Mouse (Mus musculus): ENCODE results near the gene Mrfap1. TPM values are rescaled to one million over a fixed set of nuclear protein-coding genes. Genes with fewer than 3 reads are reported as not detected.
"Not testable (repeated sequence)": the region's sequence is repeated elsewhere in the genome, so short reads cannot be mapped to it uniquely, and the experiment has no call there.

The Mrfap1 gene
- polyA plus RNA-seq, 1 experiment from 2014 or later: 639 TPM

- Histone ChIP-seq H3K27me3 (ENCODE audit: control insufficient read depth, insufficient read depth, low read length) (no peaks in the 10 kb centered on the region), H3K4me3 (ENCODE audit: low read length) (no peak overlapping the region), H3K9ac (ENCODE audit: low read depth, low read length) (no peak overlapping the region), H3K9me3 (ENCODE audit: control insufficient read depth, low read length) (no peaks in the 10 kb centered on the region), H3K36me3 (ENCODE audit: control insufficient read depth, insufficient read depth, low read length) (no peaks in the 10 kb centered on the region), H3K4me1 (ENCODE audit: control insufficient read depth, insufficient read depth, low read length) (no peaks in the 10 kb centered on the region), H3K27ac (ENCODE audit: low read depth, low read length) (no peak overlapping the region), H3K4me2 (replicated peaks; ENCODE audit: low read depth, low read length) (no peak overlapping the region)
- 89% methylated on average over 7 of the region's 7 CpGs for WGBS
- ATAC-seq (ENCODE audit: low FRiP score, low TSS enrichment): no peak
Measured at GRCm38 (mm10) chr5:36809123-36809522, 12.6 kb upstream of the Mrfap1 start.

- WGBS: 23% methylated on average over 5 of the region's 5 CpGs
- Histone ChIP-seq H3K36me3 (ENCODE audit: control insufficient read depth, insufficient read depth, low read length) (no peaks in the 10 kb centered on the region), H3K4me2 (replicated peaks; ENCODE audit: low read depth, low read length) (no peak overlapping the region), H3K27me3 (ENCODE audit: control insufficient read depth, insufficient read depth, low read length) (no peaks in the 10 kb centered on the region), H3K4me3 (ENCODE audit: low read length) (no peak overlapping the region), H3K9me3 (ENCODE audit: control insufficient read depth, low read length) (no peaks in the 10 kb centered on the region), H3K4me1 (ENCODE audit: control insufficient read depth, insufficient read depth, low read length) (no peaks in the 10 kb centered on the region), H3K9ac (ENCODE audit: low read depth, low read length) (no peak overlapping the region), H3K27ac (ENCODE audit: low read depth, low read length) (no peak overlapping the region)
- no peak for ATAC-seq (ENCODE audit: low FRiP score, low TSS enrichment)
Measured at GRCm38 (mm10) chr5:36807106-36807505, 10.5 kb upstream of the Mrfap1 start.

- WGBS: 60% methylated on average over 8 of the region's 8 CpGs
- peak overlapping the region; percentile 35 for H3K4me2 ChIP-seq (replicated peaks; ENCODE audit: low read depth, low read length)
- peaks cover 11% of the 10 kb centered on the region; the same call in 1 of the 2 replicates for H3K36me3 ChIP-seq (ENCODE audit: control insufficient read depth, insufficient read depth, low read length)
- H3K4me1 ChIP-seq (ENCODE audit: control insufficient read depth, insufficient read depth, low read length): no peaks in the 10 kb centered on the region
- no peaks in the 10 kb centered on the region for H3K9me3 ChIP-seq (ENCODE audit: control insufficient read depth, low read length)
- H3K9ac ChIP-seq (ENCODE audit: low read depth, low read length): peak overlapping the region; percentile 24; the same call in 1 of the 2 replicates
- peak overlapping the region; percentile 76 for H3K4me3 ChIP-seq (ENCODE audit: low read length)
- ATAC-seq (ENCODE audit: low FRiP score, low TSS enrichment): no peak
- no peaks in the 10 kb centered on the region for H3K27me3 ChIP-seq (ENCODE audit: control insufficient read depth, insufficient read depth, low read length)
- H3K27ac ChIP-seq (ENCODE audit: low read depth, low read length): no peak overlapping the region
Measured at GRCm38 (mm10) chr5:36797291-36797690, 719 bp upstream of the Mrfap1 start.

- Histone ChIP-seq H3K4me3 (ENCODE audit: low read length) (peak overlapping the region; percentile 76), H3K36me3 (ENCODE audit: control insufficient read depth, insufficient read depth, low read length) (peaks cover 11% of the 10 kb centered on the region; the same call in 1 of the 2 replicates), H3K9ac (ENCODE audit: low read depth, low read length) (peak overlapping the region; percentile 79), H3K27ac (ENCODE audit: low read depth, low read length) (peak overlapping the region; percentile 95), H3K4me2 (replicated peaks; ENCODE audit: low read depth, low read length) (peak overlapping the region; percentile 48)
- not testable (repeated sequence) for H3K4me1 ChIP-seq (ENCODE audit: control insufficient read depth, insufficient read depth, low read length); H3K27me3 ChIP-seq (ENCODE audit: control insufficient read depth, insufficient read depth, low read length); H3K9me3 ChIP-seq (ENCODE audit: control insufficient read depth, low read length)
- ATAC-seq (ENCODE audit: low FRiP score, low TSS enrichment): peak; percentile 76
- WGBS: 3% methylated on average over 35 of the region's 37 CpGs
Measured at GRCm38 (mm10) chr5:36795647-36796295, 801 bp downstream of the Mrfap1 start.

GRCm38 (mm10) chr5:36791861-36792260 is 4.7 kb downstream of the Mrfap1 start:
- WGBS: 71% methylated on average over 9 of the region's 9 CpGs
- Histone ChIP-seq H3K27me3 (ENCODE audit: control insufficient read depth, insufficient read depth, low read length) (no peaks in the 10 kb centered on the region), H3K9ac (ENCODE audit: low read depth, low read length) (no peak overlapping the region), H3K4me2 (replicated peaks; ENCODE audit: low read depth, low read length) (no peak overlapping the region), H3K9me3 (ENCODE audit: control insufficient read depth, low read length) (no peaks in the 10 kb centered on the region), H3K36me3 (ENCODE audit: control insufficient read depth, insufficient read depth, low read length) (peaks cover 11% of the 10 kb centered on the region; the same call in 1 of the 2 replicates), H3K4me1 (ENCODE audit: control insufficient read depth, insufficient read depth, low read length) (no peaks in the 10 kb centered on the region), H3K27ac (ENCODE audit: low read depth, low read length) (no peak overlapping the region), H3K4me3 (ENCODE audit: low read length) (no peak overlapping the region)
- no peak for ATAC-seq (ENCODE audit: low FRiP score, low TSS enrichment)

GRCm38 (mm10) chr5:36786052-36786451 is 10.5 kb downstream of the Mrfap1 start:
- ATAC-seq (ENCODE audit: low FRiP score, low TSS enrichment): no peak
- no peak overlapping the region for H3K27ac ChIP-seq (ENCODE audit: low read depth, low read length)
- WGBS: 94% methylated on average over 5 of the region's 5 CpGs
- no peak overlapping the region for H3K9ac ChIP-seq (ENCODE audit: low read depth, low read length)
- no peaks in the 10 kb centered on the region for H3K27me3 ChIP-seq (ENCODE audit: control insufficient read depth, insufficient read depth, low read length)
- no peaks in the 10 kb centered on the region for H3K4me1 ChIP-seq (ENCODE audit: control insufficient read depth, insufficient read depth, low read length)
- no peaks in the 10 kb centered on the region for H3K36me3 ChIP-seq (ENCODE audit: control insufficient read depth, insufficient read depth, low read length)
- no peak overlapping the region for H3K4me2 ChIP-seq (replicated peaks; ENCODE audit: low read depth, low read length)
- H3K9me3 ChIP-seq (ENCODE audit: control insufficient read depth, low read length): no peaks in the 10 kb centered on the region
- H3K4me3 ChIP-seq (ENCODE audit: low read length): no peak overlapping the region

GRCm38 (mm10) chr5:36779512-36779911 is 17.1 kb downstream of the Mrfap1 start:
- Histone ChIP-seq H3K27ac (ENCODE audit: low read depth, low read length) (no peak overlapping the region), H3K4me3 (ENCODE audit: low read length) (no peak overlapping the region), H3K27me3 (ENCODE audit: control insufficient read depth, insufficient read depth, low read length) (no peaks in the 10 kb centered on the region), H3K4me1 (ENCODE audit: control insufficient read depth, insufficient read depth, low read length) (no peaks in the 10 kb centered on the region), H3K36me3 (ENCODE audit: control insufficient read depth, insufficient read depth, low read length) (no peaks in the 10 kb centered on the region), H3K9ac (ENCODE audit: low read depth, low read length) (no peak overlapping the region), H3K4me2 (replicated peaks; ENCODE audit: low read depth, low read length) (no peak overlapping the region), H3K9me3 (ENCODE audit: control insufficient read depth, low read length) (0 out of 2 replicates have a peak, but pooled peaks cover 12% of the 10 kb centered on the region)
- no peak for ATAC-seq (ENCODE audit: low FRiP score, low TSS enrichment)
- 88% methylated on average over 2 of the region's 2 CpGs for WGBS

GRCm38 (mm10) chr5:36778901-36779300 is 17.7 kb downstream of the Mrfap1 start:
- no peak for ATAC-seq (ENCODE audit: low FRiP score, low TSS enrichment)
- Histone ChIP-seq H3K27me3 (ENCODE audit: control insufficient read depth, insufficient read depth, low read length) (no peaks in the 10 kb centered on the region), H3K27ac (ENCODE audit: low read depth, low read length) (no peak overlapping the region), H3K4me1 (ENCODE audit: control insufficient read depth, insufficient read depth, low read length) (no peaks in the 10 kb centered on the region), H3K4me2 (replicated peaks; ENCODE audit: low read depth, low read length) (no peak overlapping the region), H3K9me3 (ENCODE audit: control insufficient read depth, low read length) (0 out of 2 replicates have a peak, but pooled peaks cover 12% of the 10 kb centered on the region), H3K9ac (ENCODE audit: low read depth, low read length) (no peak overlapping the region), H3K36me3 (ENCODE audit: control insufficient read depth, insufficient read depth, low read length) (no peaks in the 10 kb centered on the region), H3K4me3 (ENCODE audit: low read length) (no peak overlapping the region)
- 91% methylated on average over 1 of the region's 2 CpGs for WGBS

- H3K9ac ChIP-seq (ENCODE audit: low read depth, low read length): no peak overlapping the region
- H3K27ac ChIP-seq (ENCODE audit: low read depth, low read length): no peak overlapping the region
- H3K4me1 ChIP-seq (ENCODE audit: control insufficient read depth, insufficient read depth, low read length): no peaks in the 10 kb centered on the region
- no peak overlapping the region for H3K4me3 ChIP-seq (ENCODE audit: low read length)
- H3K9me3 ChIP-seq (ENCODE audit: control insufficient read depth, low read length): 0 out of 2 replicates have a peak, but pooled peaks cover 12% of the 10 kb centered on the region
- ATAC-seq (ENCODE audit: low FRiP score, low TSS enrichment): no peak
- no peaks in the 10 kb centered on the region for H3K36me3 ChIP-seq (ENCODE audit: control insufficient read depth, insufficient read depth, low read length)
- no peak overlapping the region for H3K4me2 ChIP-seq (replicated peaks; ENCODE audit: low read depth, low read length)
- 9% methylated on average over 2 of the region's 2 CpGs for WGBS
- no peaks in the 10 kb centered on the region for H3K27me3 ChIP-seq (ENCODE audit: control insufficient read depth, insufficient read depth, low read length)
Measured at GRCm38 (mm10) chr5:36777186-36777585, 19.4 kb downstream of the Mrfap1 start.
